40 mouse cellular contexts compared by ENCODE assay signal in genomic region chr12:71154979-71155378, GRCm38 (mm10). TPM values are rescaled to one million over a fixed set of nuclear protein-coding genes. Genes with fewer than 3 reads are reported as not detected.
"Had no signal": no experiment of that assay in that cellular context is flagged by ENCODE, and none has a peak within 500 bp of the region (broad histone marks: within the 10 kb centered on the region; RNA-seq: fewer than 3 reads in every experiment).

No protein-coding gene starts in this region.

- DNase-seq: left cerebral cortex, postnatal 4 days; liver; liver, embryonic 13.5 days; liver, postnatal 0 days; lung, adult 18-20 months; lung, adult 2 months; lung, embryonic 14.5 days; lung, postnatal 10 days; lung, postnatal 14 days; lung, postnatal 36 days; lung, postnatal 4 days; midbrain, embryonic 14.5 days had no signal

RNA-seq across cellular contexts. Expression of gene Tomm20l, which starts 43.8 kb away (rescaled TPM):
- total RNA-seq: left cerebral cortex, postnatal 10 days; left cerebral cortex, postnatal 14 days; left cerebral cortex, postnatal 25 days; left cerebral cortex, postnatal 36 days; left cerebral cortex, postnatal 4 days; liver, adult 2 months; megakaryocyte progenitor cell, adult 5-6 weeks; megakaryocyte, adult 5-6 weeks; megakaryocyte-erythroid progenitor cell, adult 5-6 weeks; midbrain, postnatal 0 days; monocyte, adult 5-6 weeks had no signal
- polyA plus RNA-seq: limb, embryonic 10.5 days; limb, embryonic 12.5 days; limb, embryonic 13.5 days; limb, embryonic 14.5 days; limb, embryonic 15.5 days; liver, adult 2 months; liver, embryonic 11.5 days; liver, embryonic 12.5 days; liver, embryonic 13.5 days; liver, embryonic 14.5 days; liver, embryonic 15.5 days; liver, embryonic 16.5 days; liver, postnatal 0 days; lung, adult 2 months; lung, embryonic 14.5 days; macrophage; midbrain, embryonic 10.5 days; midbrain, embryonic 11.5 days; midbrain, embryonic 12.5 days; midbrain, embryonic 14.5 days; midbrain, embryonic 15.5 days; midbrain, postnatal 0 days; myocyte; neural tube, embryonic 11.5 days; neural tube, embryonic 12.5 days had no signal
